Mouse (Mus musculus): ENCODE measurements around the gene Alpl. TPM values are rescaled to one million over a fixed set of nuclear protein-coding genes. Genes with fewer than 3 reads are reported as not detected.
A peak's percentile ranks its signal among the peaks of the same experiment; 100 is the strongest.

Gene Alpl
- polyA plus RNA-seq, 1 experiment: 569 TPM

GRCm38 (mm10) chr4:137726739-137727505 is 69.3 kb downstream of the Alpl start:
- no peak for DNase-seq
- peaks cover 4% of the 10 kb centered on the region; the same call in 1 of the 2 replicates for H3K4me1 ChIP-seq (ENCODE audit: control insufficient read depth, insufficient read depth, low read length)
- H3K4me3 ChIP-seq (ENCODE audit: insufficient read depth, low read depth, low read length): no peak overlapping the region
- H3K27me3 ChIP-seq (replicated peaks; ENCODE audit: control insufficient read depth, insufficient read depth, low read length): no peaks in the 10 kb centered on the region
- H3K27ac ChIP-seq (ENCODE audit: insufficient read depth, low read depth, low read length): no peak overlapping the region
- WGBS: 85% methylated on average over 18 of the region's 18 CpGs
- TF ChIP-seq POLR2A (IDR thresholded peaks at IDR 0.05; ENCODE audit: low read depth, low read length) (no peak), CTCF (conservative IDR thresholded peaks at IDR 0.05; ENCODE audit: insufficient read depth, insufficient read length, low read depth, low read length) (no peak)
- H3K36me3 ChIP-seq (ENCODE audit: control insufficient read depth, insufficient read depth, low read length): no peaks in the 10 kb centered on the region

- no peaks in the 10 kb centered on the region for H3K27me3 ChIP-seq (replicated peaks; ENCODE audit: control insufficient read depth, insufficient read depth, low read length)
- H3K4me3 ChIP-seq (ENCODE audit: insufficient read depth, low read depth, low read length): no peak overlapping the region
- DNase-seq: no peak
- H3K4me1 ChIP-seq (ENCODE audit: control insufficient read depth, insufficient read depth, low read length): peaks cover 4% of the 10 kb centered on the region; the same call in 1 of the 2 replicates
- no peaks in the 10 kb centered on the region for H3K36me3 ChIP-seq (ENCODE audit: control insufficient read depth, insufficient read depth, low read length)
- TF ChIP-seq CTCF (conservative IDR thresholded peaks at IDR 0.05; ENCODE audit: insufficient read depth, insufficient read length, low read depth, low read length) (no peak), POLR2A (IDR thresholded peaks at IDR 0.05; ENCODE audit: low read depth, low read length) (no peak)
- H3K27ac ChIP-seq (ENCODE audit: insufficient read depth, low read depth, low read length): no peak overlapping the region
- WGBS: 80% methylated on average over 13 of the region's 13 CpGs
Measured at GRCm38 (mm10) chr4:137725541-137726145, 70.5 kb downstream of the Alpl start.

- Histone ChIP-seq H3K36me3 (ENCODE audit: control insufficient read depth, insufficient read depth, low read length) (no peaks in the 10 kb centered on the region), H3K4me3 (ENCODE audit: insufficient read depth, low read depth, low read length) (peak overlapping the region; percentile 16; the same call in 1 of the 2 replicates), H3K4me1 (ENCODE audit: control insufficient read depth, insufficient read depth, low read length) (peaks cover 4% of the 10 kb centered on the region; the same call in 1 of the 2 replicates), H3K27me3 (replicated peaks; ENCODE audit: control insufficient read depth, insufficient read depth, low read length) (no peaks in the 10 kb centered on the region), H3K27ac (ENCODE audit: insufficient read depth, low read depth, low read length) (peak overlapping the region; percentile 61)
- peak; percentile 78 for DNase-seq
- WGBS: 49% methylated on average over 8 of the region's 8 CpGs
- TF ChIP-seq POLR2A (IDR thresholded peaks at IDR 0.05; ENCODE audit: low read depth, low read length) (no peak), CTCF (conservative IDR thresholded peaks at IDR 0.05; ENCODE audit: insufficient read depth, insufficient read length, low read depth, low read length) (peak; percentile 93)
Measured at GRCm38 (mm10) chr4:137724766-137725165, 71.4 kb downstream of the Alpl start.

GRCm38 (mm10) chr4:137724212-137724611 is 72.0 kb downstream of the Alpl start:
- H3K4me3 ChIP-seq (ENCODE audit: insufficient read depth, low read depth, low read length): peak overlapping the region; percentile 16; the same call in 1 of the 2 replicates
- TF ChIP-seq POLR2A (IDR thresholded peaks at IDR 0.05; ENCODE audit: low read depth, low read length) (no peak), CTCF (conservative IDR thresholded peaks at IDR 0.05; ENCODE audit: insufficient read depth, insufficient read length, low read depth, low read length) (no peak)

GRCm38 (mm10) chr4:137723527-137723926 is 72.7 kb downstream of the Alpl start:
- 46% methylated on average over 25 of the region's 25 CpGs for WGBS
- no peaks in the 10 kb centered on the region for H3K27me3 ChIP-seq (replicated peaks; ENCODE audit: control insufficient read depth, insufficient read depth, low read length)

More at GRCm38 (mm10) chr4:137724212-137724611, 72.0 kb downstream of the Alpl start:
- Histone ChIP-seq H3K4me1 (ENCODE audit: control insufficient read depth, insufficient read depth, low read length) (peaks cover 4% of the 10 kb centered on the region; the same call in 1 of the 2 replicates), H3K27ac (ENCODE audit: insufficient read depth, low read depth, low read length) (peak overlapping the region; percentile 61), H3K36me3 (ENCODE audit: control insufficient read depth, insufficient read depth, low read length) (no peaks in the 10 kb centered on the region), H3K27me3 (replicated peaks; ENCODE audit: control insufficient read depth, insufficient read depth, low read length) (no peaks in the 10 kb centered on the region)
- 28% methylated on average over 11 of the region's 11 CpGs for WGBS
- peak; percentile 89 for DNase-seq

GRCm38 (mm10) chr4:137722692-137723427 is 73.3 kb downstream of the Alpl start:
- no peak overlapping the region for H3K27ac ChIP-seq (ENCODE audit: insufficient read depth, low read depth, low read length)
- no peak overlapping the region for H3K4me3 ChIP-seq (ENCODE audit: insufficient read depth, low read depth, low read length)
- H3K27me3 ChIP-seq (replicated peaks; ENCODE audit: control insufficient read depth, insufficient read depth, low read length): no peaks in the 10 kb centered on the region
- TF ChIP-seq POLR2A (IDR thresholded peaks at IDR 0.05; ENCODE audit: low read depth, low read length) (no peak), CTCF (conservative IDR thresholded peaks at IDR 0.05; ENCODE audit: insufficient read depth, insufficient read length, low read depth, low read length) (peak; percentile 95)
- H3K36me3 ChIP-seq (ENCODE audit: control insufficient read depth, insufficient read depth, low read length): no peaks in the 10 kb centered on the region
- H3K4me1 ChIP-seq (ENCODE audit: control insufficient read depth, insufficient read depth, low read length): peaks cover 4% of the 10 kb centered on the region; the same call in 1 of the 2 replicates
- 25% methylated on average over 12 of the region's 12 CpGs for WGBS
- peak; percentile 68 for DNase-seq

More at GRCm38 (mm10) chr4:137723527-137723926, 72.7 kb downstream of the Alpl start:
- peaks cover 4% of the 10 kb centered on the region; the same call in 1 of the 2 replicates for H3K4me1 ChIP-seq (ENCODE audit: control insufficient read depth, insufficient read depth, low read length)
- no peak for DNase-seq
- TF ChIP-seq CTCF (conservative IDR thresholded peaks at IDR 0.05; ENCODE audit: insufficient read depth, insufficient read length, low read depth, low read length): no peak
- TF ChIP-seq POLR2A (IDR thresholded peaks at IDR 0.05; ENCODE audit: low read depth, low read length): no peak
- no peaks in the 10 kb centered on the region for H3K36me3 ChIP-seq (ENCODE audit: control insufficient read depth, insufficient read depth, low read length)
- H3K4me3 ChIP-seq (ENCODE audit: insufficient read depth, low read depth, low read length): no peak overlapping the region; the same call in 1 of the 2 replicates
- no peak overlapping the region for H3K27ac ChIP-seq (ENCODE audit: insufficient read depth, low read depth, low read length)

All from kidney, adult 2 months (tissue).